Mouse (Mus musculus) 3134 (cell line): ENCODE data around the gene Rrn3.

Source experiments
- DNase-seq: peaks from one replicate; pipeline ENCODE4 v3.0.0-alpha.2; 2011; ENCODE audit warnings: low spot score; ENCODE audit not compliant: insufficient read length; ENCODE audit errors: extremely low read depth

Gene Rrn3

DNA sequence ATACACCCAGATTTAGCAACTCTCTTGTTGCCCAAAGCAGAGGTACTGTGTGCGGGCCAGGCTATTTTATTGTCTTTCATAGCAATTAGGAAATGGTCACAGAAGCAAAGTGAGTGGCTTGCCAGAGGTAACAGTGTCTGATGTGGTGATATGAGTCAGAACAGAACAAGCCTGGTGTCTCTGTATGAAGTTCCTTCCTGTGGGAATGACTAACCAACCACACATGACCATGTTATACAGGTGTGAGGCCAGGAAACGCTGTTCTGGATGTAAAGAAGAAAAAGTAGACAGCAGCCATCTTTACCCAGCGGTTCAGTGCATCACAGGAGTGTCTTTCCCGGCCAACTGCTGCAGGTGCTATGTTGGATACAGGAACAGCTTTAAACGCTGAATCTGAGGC lies 64.5 kb downstream of the Rrn3 start:
- DNase-seq = no peak

DNA sequence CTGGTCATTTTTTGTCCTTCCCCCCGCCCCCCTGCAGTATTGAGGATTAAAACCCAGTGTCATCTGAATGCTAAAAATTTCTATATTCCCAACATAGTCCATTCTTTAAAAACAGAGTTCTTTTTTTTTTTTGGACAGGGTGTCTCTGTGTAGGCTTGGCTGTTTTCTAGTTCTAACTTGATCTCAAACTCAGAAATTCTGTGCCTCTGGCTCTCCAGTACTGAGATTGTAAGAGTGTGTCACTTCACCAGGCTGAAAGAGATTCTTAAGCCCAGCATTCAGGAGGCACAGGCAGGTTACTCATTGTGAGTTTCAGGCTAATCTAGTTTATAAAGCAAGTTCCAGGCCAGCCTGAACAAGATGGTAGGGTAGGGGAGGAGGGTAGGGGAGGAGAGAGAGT lies 66.2 kb downstream of the Rrn3 start:
- no peak for DNase-seq

DNA sequence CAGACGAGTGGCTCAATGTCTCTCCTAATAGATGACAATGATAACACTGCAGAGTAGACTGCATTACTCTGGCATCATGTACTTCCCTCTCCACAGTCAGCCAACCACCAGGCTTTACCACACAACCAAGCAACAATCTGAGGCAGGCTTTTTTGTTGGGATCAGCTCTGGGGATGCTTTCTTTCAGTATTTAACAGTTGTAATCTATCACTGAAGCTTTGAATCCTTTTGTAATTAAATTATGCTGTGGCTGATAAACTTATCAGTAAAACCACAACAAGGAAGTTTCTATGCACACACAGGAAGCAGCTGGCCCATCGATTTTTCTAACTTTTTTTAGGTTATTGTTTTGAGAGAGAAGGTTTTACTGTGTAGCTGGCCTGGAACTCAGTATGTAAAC lies 67.8 kb downstream of the Rrn3 start:
- DNase-seq = no peak

DNA sequence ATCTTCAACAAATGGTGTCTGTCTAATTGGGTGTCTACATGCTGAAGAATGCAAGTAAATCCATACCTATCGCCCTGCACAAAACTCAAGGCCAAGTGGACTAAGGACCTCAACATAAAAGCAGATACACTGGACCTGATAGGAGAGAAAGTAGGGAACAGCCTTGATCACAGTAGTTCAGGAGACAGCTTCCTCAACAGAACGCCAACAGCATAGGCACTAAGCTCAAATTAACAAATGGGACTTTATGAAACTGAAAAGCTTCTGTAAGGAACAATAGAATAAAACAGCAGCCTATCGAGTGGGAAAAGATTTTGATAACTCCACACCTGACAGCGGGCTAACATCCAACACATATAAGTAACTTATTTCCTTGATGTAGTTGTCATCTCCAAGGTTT lies 70.9 kb downstream of the Rrn3 start:
- no peak for DNase-seq

DNA sequence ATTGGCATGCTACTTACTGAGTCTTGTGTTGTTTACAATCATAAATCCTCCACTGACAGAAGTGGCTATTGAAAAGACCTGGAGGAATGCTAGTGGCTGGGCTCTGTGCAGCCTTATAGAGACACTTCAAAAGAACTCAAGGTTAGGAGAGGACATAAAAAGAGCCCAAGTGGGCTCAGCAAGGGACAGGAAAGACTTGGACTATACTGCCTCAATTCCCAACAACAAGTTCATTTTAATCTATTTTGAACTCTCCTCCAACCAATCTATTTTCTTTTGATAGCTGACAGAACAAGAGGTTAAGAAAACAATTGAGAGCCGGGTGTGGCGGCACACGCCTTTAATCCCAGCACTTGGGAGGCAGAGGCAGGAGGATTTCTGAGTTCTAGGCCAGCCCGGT lies 73.4 kb downstream of the Rrn3 start:
- no peak for DNase-seq
